Mouse (Mus musculus) A20 (cell line): Measurements from ENCODE around the gene 4930524B15Rik.
"Not testable (repeated sequence)": the region's sequence is repeated elsewhere in the genome, so short reads cannot be mapped to it uniquely, and the experiment has no call there.

Experiments
- DNase-seq: peaks from one replicate; pipeline ENCODE4 v3.0.0-alpha.2; 2011; ENCODE audit warnings: low read depth, low spot score

Gene 4930524B15Rik

DNA sequence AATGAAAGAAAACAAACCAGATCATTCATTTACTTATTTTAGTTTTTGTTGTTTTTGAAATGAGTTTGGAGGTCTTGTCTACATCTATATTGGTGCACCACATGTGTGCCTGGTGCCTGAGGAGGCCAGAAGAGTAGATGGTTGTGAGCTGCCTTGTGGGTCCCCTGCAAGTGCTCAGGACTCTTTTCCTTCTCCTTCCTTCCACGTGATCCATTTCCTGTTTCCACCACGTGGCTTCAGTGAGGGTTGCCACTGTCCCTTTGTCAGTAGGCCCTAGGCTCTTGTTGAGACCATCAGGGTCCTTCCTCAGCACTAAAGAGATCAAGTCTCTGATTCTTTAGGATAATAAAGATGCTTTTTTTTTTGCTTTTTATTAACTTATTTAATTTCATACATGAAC, 19.4 kb downstream of the 4930524B15Rik start:
- no peak for DNase-seq

- no peak for DNase-seq
Observed at GRCm38 (mm10) chr11:31992535-31992934, 27.1 kb downstream of the 4930524B15Rik start.

- DNase-seq: no peak
Observed at GRCm38 (mm10) chr11:31999716-32000115, 34.3 kb downstream of the 4930524B15Rik start.

DNA sequence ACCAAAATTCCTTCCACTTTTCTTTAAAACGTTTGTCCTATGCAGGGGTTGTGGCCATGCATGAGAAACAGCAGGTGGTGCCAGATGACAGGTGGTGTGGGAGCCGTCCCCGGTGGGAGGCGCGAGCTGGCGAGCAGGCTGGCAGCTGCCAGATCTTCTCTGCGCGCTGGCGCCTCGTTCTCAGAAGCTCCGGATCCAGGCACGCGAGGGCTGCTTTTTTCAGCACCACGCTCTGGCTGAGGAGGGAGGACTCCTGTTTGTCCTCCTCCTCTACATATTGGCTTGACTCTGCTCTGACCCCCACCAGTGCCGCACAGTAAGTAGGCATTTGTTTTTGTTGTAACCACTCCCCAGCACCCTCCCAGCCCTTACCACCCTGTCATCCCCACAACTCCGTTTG, 34.9 kb downstream of the 4930524B15Rik start, which contains the start of gene Nsg2:
Nsg2 (plus strand) TSS at position 183 of the 400 bp plus-strand sequence.
- peak; percentile 78 for DNase-seq

- DNase-seq: no peak
Observed at GRCm38 (mm10) chr11:32001181-32001910, 36.0 kb downstream of the 4930524B15Rik start.

DNA sequence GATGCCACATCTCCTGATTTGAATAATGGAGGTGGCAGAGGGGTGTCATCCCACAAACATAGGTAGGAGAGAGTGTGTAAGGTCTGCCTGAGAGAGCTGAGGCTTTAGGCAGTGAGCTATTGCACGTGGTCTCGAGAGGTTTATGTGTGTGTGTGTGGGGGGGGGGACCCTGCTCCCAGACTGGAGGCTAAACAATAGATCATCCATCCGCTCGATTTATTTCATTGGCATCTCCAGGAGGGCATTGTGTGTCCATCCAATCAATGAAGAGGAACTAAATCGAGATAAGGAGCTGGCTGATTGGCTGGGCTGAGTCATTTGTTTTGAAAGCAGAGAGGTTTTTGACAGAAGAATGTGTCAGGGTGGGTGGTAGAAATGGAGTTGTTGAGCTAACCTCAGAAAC, 37.3 kb downstream of the 4930524B15Rik start:
- no peak for DNase-seq

DNA sequence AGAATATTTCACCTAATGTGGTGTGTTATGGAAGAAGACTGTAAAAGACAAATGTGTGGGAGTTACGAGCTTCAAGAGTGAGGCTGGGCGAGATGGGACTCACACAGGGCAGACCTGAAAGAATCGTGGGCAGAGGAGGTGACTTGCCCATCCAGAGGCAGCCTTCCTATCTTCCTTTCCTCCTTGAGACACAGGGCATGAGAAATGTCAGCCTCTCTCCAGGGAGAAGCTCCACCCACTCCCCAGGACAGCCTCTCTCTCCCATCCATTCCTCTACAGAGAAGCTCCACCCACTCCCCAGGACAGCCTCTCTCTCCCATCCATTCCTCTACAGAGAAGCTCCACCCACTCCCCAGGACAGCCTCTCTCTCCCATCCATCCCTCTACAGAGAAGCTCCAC, 42.7 kb downstream of the 4930524B15Rik start:
- DNase-seq: not testable (repeated sequence)

DNA sequence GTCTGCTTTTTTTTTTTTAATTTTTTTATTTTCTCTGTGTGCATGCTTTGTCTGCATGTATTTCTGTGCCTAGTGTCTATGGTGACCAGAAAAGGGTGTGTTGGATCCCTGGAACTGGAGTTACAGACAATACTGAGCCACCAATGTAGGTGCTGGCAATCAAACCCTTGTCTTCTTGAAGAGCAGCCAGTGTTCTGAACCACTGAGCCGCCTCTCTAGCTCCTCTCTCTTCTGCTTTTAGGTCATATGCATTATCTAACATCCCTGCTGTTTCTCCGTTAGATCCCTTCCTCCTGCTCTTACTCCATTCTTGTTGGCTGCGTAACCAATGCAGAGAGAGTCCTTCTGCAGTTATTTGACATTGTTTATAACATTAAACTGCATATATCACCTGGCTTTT, 43.5 kb downstream of the 4930524B15Rik start:
- no peak for DNase-seq

DNA sequence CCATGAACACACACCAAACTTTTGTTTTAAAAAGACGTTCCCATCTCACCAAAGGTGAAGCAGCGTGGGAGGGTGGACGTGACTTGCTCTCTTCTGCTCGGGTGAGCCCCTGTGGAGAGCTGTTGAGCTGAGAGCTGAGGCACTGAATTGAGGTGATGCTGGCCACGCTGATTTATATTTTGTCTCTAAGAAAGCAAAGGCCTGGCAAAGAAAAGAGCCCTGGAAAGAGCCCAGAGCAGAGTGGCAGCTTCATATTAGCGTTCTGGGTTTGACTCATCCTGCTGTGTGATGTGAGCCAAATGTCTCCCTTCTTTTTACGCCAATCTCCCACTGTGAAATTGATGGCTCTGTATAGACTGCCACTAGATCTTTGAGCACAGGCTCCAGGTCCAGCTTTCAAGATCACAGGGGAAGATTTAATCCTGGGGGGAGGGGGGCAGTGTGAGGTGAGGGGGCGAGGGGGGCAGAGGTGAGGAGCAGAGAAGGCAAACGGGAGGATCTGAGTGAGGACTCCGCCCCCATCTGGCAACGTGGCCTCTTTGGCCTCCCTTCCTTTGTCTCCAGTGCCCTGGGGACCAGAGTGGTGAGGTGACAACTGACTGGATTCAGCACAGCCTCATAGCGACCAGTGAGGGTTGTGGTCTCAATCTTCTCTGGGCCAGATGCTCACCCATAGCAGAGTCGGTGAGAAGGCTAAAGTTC, 44.7 kb downstream of the 4930524B15Rik start:
- no peak for DNase-seq

- DNase-seq: peak; percentile 82
Observed at GRCm38 (mm10) chr11:32010663-32010970, 45.2 kb downstream of the 4930524B15Rik start.

DNA sequence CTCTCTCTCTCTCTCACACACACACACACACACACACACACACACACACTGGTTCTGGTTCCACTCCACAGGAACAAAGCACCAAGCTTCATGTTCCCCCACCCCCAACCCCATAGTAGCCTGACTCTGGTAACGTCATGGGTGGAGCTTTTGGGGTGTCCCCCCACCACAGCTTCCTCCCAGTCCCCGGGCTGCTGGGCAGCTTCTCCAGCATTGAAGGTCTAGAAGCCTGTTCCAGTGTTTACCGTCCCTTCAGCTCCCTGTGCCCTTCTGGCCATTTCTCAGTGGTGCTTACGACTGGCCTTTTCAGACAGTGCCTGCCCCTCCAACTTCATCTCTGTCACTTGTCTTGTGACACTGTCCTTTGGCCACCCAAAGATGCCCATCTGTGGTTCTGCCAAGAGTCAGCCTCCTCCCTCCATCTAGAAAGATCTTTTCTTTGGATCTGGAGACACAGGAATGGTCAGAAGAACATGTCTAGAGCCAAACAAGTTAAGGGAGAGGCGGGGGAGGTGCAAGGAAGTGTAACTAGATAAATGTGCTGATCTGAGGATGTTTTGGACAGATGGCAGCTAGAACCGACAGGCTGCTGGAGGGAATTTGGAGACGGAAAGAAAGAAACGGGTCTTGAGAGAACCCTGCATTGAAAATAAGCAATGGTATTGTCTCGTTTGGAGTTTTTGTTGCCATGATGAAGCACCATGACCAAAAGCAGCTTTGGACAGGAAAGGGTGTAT, 46.6 kb downstream of the 4930524B15Rik start:
- no peak for DNase-seq

- DNase-seq: peak; percentile 50
Observed at GRCm38 (mm10) chr11:32013014-32013427, 47.6 kb downstream of the 4930524B15Rik start.

- no peak for DNase-seq
Observed at GRCm38 (mm10) chr11:32013561-32013960, 48.2 kb downstream of the 4930524B15Rik start.

DNA sequence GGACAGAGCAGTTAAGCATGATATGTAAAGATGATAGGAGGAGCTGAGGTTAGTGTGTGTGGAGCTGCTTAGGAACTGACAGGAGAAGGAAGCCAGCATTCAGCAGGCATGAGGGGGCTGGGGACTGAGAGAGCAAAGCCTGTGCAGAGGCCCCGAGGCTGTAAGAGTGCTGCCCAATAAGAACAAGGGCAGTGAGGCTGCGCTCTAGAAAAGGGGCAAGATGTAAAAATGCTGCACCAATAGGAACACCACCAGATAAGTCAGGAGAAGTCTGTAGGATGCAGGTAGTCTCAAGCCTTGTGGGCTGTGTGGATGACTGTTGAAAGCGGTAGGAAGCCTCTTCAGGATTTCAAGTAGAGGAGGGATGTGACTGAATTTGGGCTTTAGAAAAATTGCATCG, 52.8 kb downstream of the 4930524B15Rik start:
- DNase-seq: no peak

- no peak for DNase-seq
Observed at GRCm38 (mm10) chr11:32020031-32020965, 54.9 kb downstream of the 4930524B15Rik start.

GRCm38 (mm10) chr11:32026634-32027033, 61.2 kb downstream of the 4930524B15Rik start:
- no peak for DNase-seq

DNA sequence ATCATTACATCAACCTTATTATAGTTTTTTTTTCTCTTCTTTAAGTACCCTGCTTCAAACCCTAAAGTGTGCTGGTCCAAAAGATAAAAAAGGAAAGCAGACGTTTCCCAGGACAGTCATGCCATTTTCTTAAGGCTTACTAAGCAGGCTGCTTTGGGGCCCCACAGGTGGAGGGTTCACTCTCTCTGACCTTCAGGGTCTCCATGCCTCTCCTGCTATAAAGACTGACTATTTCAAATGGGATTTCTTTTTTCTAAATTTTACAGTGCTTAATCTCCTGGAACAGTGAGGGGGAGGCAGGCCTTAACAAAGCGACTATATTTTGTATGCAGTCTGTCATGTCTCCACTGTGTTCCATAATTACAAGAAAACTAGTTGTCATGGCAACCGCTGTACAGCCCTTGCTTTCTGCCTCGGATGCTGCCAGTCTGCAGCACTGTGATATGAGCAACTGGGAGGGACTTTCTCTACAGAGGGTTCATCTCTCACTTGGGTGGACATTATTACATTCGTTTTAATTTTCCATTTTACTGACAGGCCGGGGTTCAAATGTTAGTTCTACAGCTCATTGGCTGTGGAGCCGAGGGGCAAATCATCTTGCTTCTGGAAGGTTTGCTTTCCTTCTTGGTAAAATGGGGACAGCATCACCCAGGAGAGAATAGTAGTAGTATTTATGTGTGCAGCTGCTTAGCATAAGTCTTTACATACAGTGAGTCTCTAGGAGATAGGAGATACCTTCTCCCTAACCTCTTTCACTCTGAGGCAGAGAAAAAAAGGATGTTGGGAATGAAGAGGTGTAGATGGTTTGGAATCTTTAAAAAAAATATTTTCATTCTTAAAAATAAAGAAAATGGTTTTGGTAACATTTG, 62.3 kb downstream of the 4930524B15Rik start:
- no peak for DNase-seq

- no peak for DNase-seq
Observed at GRCm38 (mm10) chr11:32028605-32029004, 63.2 kb downstream of the 4930524B15Rik start.
